Mouse (Mus musculus) testis, adult 2 months (tissue): ENCODE data around the gene Adipor2.

ENCODE experiments used
- CTCF ChIP-seq: fragments of 200-500 bp; IDR thresholded peaks from 2 replicates; pipeline ENCODE4 v1.5.1; 2012; ENCODE audit warnings: low read depth, mild to moderate bottlenecking, inconsistent platforms, low read length, moderate library complexity; ENCODE audit not compliant: control insufficient read depth, insufficient read depth, insufficient replicate concordance
- POLR2A ChIP-seq: fragments of 200-500 bp; IDR thresholded peaks from 2 replicates; pipeline ENCODE4 v1.6.1; 2012; ENCODE audit warnings: low read depth, mild to moderate bottlenecking, inconsistent platforms, low read length, moderate library complexity; ENCODE audit not compliant: control insufficient read depth

GRCm38 (mm10) chr6:119386421-119386820 lies 31.1 kb downstream of the Adipor2 start:
- TF ChIP-seq CTCF (no peak), POLR2A (no peak)
